Mouse (Mus musculus) liver, embryonic 15.5 days (tissue): ENCODE measurements around the gene Txlnb. TPM values are rescaled to one million over a fixed set of nuclear protein-coding genes. Genes with fewer than 3 reads are reported as not detected.
"Not testable (repeated sequence)": the region's sequence is repeated elsewhere in the genome, so short reads cannot be mapped to it uniquely, and the experiment has no call there.

ENCODE experiments used
- ATAC-seq: fragments of 200-750 bp; cut with Nextera tagmentation; 2 replicates; pipeline ENCODE4 v1.8.0; 2017; ENCODE audit warnings: moderate number of reproducible peaks, mild to moderate bottlenecking, moderate library complexity; ENCODE audit not compliant: insufficient read depth
- H3K27ac ChIP-seq: fragments of 300-500 bp; sonication (generic); replicated peaks from 2 replicates; pipeline ENCODE4 v1.5.1; 2015; ENCODE audit warnings: mild to moderate bottlenecking, inconsistent platforms
- H3K27me3 ChIP-seq: fragments of 300-500 bp; sonication (generic); 2 replicates; pipeline ENCODE4 v1.6.1; 2015; ENCODE audit warnings: mild to moderate bottlenecking, inconsistent platforms
- H3K36me3 ChIP-seq: fragments of 300-500 bp; sonication (generic); replicated peaks from 2 replicates; pipeline ENCODE4 v1.6.1; 2015; ENCODE audit warnings: moderate library complexity, mild to moderate bottlenecking, inconsistent platforms
- H3K4me1 ChIP-seq: fragments of 300-500 bp; sonication (generic); replicated peaks from 2 replicates; pipeline ENCODE4 v1.6.1; 2015; ENCODE audit warnings: inconsistent platforms
- H3K4me2 ChIP-seq: fragments of 300-500 bp; sonication (generic); 2 replicates; pipeline ENCODE4 v1.6.1; 2015; ENCODE audit warnings: moderate library complexity, mild to moderate bottlenecking, inconsistent platforms
- H3K4me3 ChIP-seq: fragments of 300-500 bp; sonication (generic); replicated peaks from 2 replicates; pipeline ENCODE4 v1.5.1; 2015; ENCODE audit warnings: mild to moderate bottlenecking, inconsistent platforms
- H3K9ac ChIP-seq: fragments of 300-500 bp; sonication (generic); 2 replicates; pipeline ENCODE4 v1.6.1; 2015; ENCODE audit warnings: moderate library complexity, mild to moderate bottlenecking, inconsistent platforms
- H3K9me3 ChIP-seq: fragments of 300-500 bp; sonication (generic); replicated peaks from 2 replicates; pipeline ENCODE4 v1.6.1; 2016; ENCODE audit warnings: inconsistent platforms
- WGBS: fragments of 180-500 bp; shearing (Covaris S2); methylation state at CpG from one replicate; pipeline ENCODE4 v1.1.7; 2015; ENCODE audit warnings: mixed read lengths; ENCODE audit not compliant: insufficient replicate concordance; 5-methylcytosine and 5-hydroxymethylcytosine counted together
- polyA plus RNA-seq: library from polyadenylated mRNA; unstranded; fragments of >200 nt; fragmentation: Nextera tagmentation; extraction: Ambion mirVana; gene quantifications from 2 replicates; pipeline ENCODE4 v1.2.1, GENCODE M21; 2015

Txlnb gene
- polyA plus RNA-seq, result 0.22 and 0.23 TPM in 2 replicates

DNA sequence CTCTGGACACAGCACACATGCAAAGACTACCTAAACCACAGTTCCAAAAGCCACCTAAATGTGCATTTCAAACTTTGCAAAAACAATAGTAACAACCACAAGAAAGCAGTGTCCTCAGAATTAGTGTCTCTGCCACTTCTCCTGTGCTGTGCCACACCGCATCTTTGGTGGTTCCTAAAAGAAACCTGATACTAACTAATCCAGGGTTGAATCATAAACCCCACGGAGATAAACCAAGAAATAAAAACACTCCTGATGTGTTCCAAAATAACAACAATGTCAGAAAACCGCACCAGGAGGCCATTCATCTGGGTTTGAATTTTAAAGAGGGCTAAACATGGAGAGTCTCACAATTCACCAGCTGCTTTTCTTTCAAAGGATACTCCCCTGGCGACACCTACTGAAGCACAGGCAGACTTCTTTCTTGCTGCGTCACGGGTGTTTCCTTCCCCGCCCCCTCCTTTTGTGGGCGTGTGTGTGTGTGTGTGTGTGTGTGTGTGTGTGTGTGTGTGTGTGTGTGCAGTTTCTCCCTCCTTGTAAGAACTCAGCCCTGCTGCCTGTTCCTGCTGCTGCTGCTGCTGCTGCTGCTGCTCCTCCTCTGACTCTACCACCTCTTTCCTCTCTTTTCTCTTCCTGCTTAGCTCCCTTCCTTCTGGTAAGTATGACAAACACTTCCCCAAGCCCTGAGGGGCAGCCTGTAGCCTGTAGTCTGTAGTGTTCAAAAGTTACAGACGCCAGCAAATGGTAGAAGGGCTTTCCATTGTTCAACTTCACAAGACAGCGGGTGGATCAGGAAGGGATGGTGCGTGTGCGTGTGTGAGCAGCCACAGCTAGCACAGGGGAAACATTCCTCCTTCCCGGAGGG, at the start of gene Txlnb:
Txlnb (plus strand) TSS at position 460 of the 865 bp plus-strand sequence.
- Histone ChIP-seq H3K4me2 (peak within 1 kb of the TSS; percentile 41; the same call in 1 of the 2 replicates), H3K4me1 (no peaks in the 10 kb centered on the region), H3K27me3 (no peaks in the 10 kb centered on the region), H3K36me3 (no peaks in the 10 kb centered on the region), H3K4me3 (no peak within 1 kb of the TSS), H3K27ac (no peak within 1 kb of the TSS), H3K9ac (no peak within 1 kb of the TSS), H3K9me3 (no peaks in the 10 kb centered on the region)
- WGBS, result 13% methylated on average over 13 of the region's 13 CpGs
- peak; percentile 47; the same call in 1 of the 2 replicates for ATAC-seq

DNA sequence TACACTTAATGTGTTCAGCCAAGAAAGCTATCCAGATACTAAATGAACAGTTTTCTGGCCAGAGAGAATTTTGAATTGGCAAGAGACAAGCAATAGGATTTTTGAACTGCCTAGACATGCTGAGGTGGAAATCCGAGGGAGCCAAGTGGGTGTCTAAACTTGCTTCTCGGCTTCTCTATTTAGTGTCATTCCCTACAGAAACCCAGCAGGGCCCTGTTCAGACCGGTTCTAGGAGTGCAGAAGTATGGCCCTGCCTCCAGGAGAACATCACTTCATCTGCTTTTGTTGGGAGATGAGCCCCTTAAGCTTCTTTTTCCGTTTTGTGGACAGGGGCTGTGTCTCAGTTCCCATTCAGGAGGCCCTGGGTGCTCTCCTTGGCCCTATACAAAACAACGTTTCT, 43.5 kb upstream of the Txlnb start:
- Histone ChIP-seq H3K36me3 (no peaks in the 10 kb centered on the region), H3K4me3 (no peak overlapping the region), H3K9ac (no peak overlapping the region), H3K4me1 (no peaks in the 10 kb centered on the region), H3K27me3 (no peaks in the 10 kb centered on the region), H3K27ac (no peak overlapping the region), H3K4me2 (no peak overlapping the region), H3K9me3 (no peaks in the 10 kb centered on the region)
- WGBS, result 58% methylated on average over 5 of the region's 5 CpGs
- no peak for ATAC-seq

DNA sequence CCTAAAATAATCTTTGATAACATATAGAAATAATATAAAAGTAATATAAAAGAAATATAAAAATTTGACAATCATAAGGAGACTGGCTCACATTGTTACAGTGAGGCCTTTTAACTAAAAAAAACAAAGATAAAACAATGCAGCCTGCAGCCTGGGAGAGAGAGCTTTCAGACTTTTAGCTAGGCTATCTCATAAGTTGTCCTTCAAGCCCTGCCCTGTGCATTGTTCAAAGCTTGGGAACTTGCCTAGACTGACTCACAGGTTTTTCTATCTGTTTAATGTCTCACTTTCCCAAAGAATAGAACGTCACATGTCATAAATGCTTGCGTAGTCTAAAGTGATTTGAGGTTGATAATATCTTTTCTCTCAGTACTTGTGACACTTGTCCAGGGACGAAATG, 36.3 kb upstream of the Txlnb start:
- WGBS, result 66% methylated on average over 3 of the region's 3 CpGs
- H3K27me3 ChIP-seq, result no peaks in the 10 kb centered on the region
- ATAC-seq, result no peak
- H3K27ac ChIP-seq, result no peak overlapping the region
- no peaks in the 10 kb centered on the region for H3K9me3 ChIP-seq
- 0 out of 2 replicates have a peak, but pooled peaks cover 3% of the 10 kb centered on the region for H3K4me1 ChIP-seq
- no peak overlapping the region for H3K4me3 ChIP-seq
- H3K36me3 ChIP-seq, result no peaks in the 10 kb centered on the region
- no peak overlapping the region for H3K9ac ChIP-seq
- H3K4me2 ChIP-seq, result no peak overlapping the region

DNA sequence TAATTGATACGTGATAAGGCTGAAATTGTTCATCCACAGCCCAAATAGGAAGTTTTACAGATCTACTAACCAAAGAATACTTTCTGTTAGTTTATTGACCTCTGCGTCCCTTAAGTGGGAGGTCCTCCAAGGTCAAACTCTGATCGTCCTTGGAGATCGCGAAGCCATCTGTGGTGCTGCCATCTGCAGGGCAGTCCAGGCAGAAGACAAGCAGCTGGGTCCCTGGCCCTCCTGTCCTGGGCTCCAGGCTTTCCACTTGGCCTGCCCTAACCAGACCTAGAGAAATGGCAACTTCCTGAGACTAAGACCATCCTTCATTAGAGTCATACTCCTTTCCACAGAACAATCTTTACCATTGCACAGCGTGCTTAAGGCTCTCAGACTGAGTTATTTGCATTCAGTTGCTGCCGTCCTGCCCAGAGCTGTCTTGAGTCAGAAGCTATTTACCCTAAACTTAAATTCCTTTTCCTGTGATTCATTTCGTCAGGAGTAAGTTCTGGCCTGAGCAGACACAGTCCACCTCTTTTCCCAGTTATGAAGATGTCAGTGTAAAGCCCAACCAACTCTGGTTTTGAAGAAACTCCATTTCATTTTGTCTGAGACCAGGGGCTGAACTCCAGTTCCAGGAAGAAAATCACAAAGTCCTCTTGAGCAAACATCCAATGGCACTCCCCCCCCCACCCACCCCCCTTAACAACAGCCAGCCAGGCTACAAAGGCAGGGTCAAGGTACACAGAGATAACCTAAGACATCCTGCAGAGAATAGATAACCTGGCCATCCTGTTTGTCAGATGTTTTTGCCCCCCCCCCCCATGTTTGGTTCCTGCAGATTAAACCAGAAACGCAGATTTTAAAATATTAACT, 35.0 kb upstream of the Txlnb start:
- 50% methylated on average over 9 of the region's 9 CpGs for WGBS
- Histone ChIP-seq H3K27ac (no peak overlapping the region), H3K9ac (no peak overlapping the region), H3K9me3 (no peaks in the 10 kb centered on the region), H3K4me2 (no peak overlapping the region), H3K27me3 (no peaks in the 10 kb centered on the region), H3K36me3 (no peaks in the 10 kb centered on the region), H3K4me3 (no peak overlapping the region), H3K4me1 (0 out of 2 replicates have a peak, but pooled peaks cover 3% of the 10 kb centered on the region)
- no peak; the same call in 1 of the 2 replicates for ATAC-seq

DNA sequence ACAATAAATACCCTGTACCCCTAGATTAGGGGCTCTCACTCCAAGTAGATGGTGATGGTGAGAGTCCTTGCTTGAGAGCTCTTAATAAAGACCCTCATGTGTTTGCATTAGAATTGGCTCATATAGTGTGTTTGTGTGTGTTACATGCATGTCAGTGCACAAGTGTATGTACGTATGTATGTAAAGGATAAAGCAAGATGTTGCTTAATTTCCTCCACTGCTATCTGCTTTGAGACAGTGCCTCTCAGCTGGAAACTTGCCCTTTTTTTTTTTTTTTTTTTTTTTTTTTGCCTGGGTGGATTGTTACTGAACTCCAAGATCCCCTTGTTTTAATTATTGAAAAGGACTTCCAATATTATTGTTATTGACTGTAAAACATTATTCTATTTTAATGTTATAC, 34.4 kb upstream of the Txlnb start:
- Histone ChIP-seq H3K4me1 (0 out of 2 replicates have a peak, but pooled peaks cover 3% of the 10 kb centered on the region), H3K9ac (no peak overlapping the region), H3K4me2 (no peak overlapping the region), H3K4me3 (no peak overlapping the region), H3K27me3 (no peaks in the 10 kb centered on the region), H3K9me3 (no peaks in the 10 kb centered on the region), H3K27ac (no peak overlapping the region), H3K36me3 (no peaks in the 10 kb centered on the region)
- WGBS, result 35% methylated on average over 1 of the region's 1 CpGs
- ATAC-seq, result no peak

DNA sequence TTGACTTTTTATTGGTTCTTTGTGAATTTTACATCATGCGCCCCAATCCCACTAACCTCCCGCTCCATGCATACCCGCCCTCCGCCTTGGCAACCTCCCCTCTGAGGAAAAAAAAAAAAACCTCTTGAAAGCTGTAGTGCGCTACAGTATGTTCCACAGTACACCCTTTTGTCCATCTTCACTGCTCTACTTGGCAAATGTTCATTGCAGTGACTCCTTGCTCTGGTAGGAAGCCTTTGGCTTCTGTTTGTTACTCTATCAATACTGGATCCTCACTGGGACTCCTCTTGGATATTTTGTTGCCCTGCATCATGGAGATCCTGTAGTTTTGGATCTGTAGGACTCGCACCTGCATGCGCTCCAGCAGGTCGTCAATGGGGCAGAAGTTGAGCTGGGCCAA, 33.1 kb upstream of the Txlnb start:
- H3K9me3 ChIP-seq, result no peaks in the 10 kb centered on the region
- H3K27me3 ChIP-seq, result no peaks in the 10 kb centered on the region
- no peaks in the 10 kb centered on the region for H3K36me3 ChIP-seq
- 83% methylated on average over 8 of the region's 8 CpGs for WGBS
- no peak overlapping the region for H3K4me2 ChIP-seq
- 0 out of 2 replicates have a peak, but pooled peaks cover 3% of the 10 kb centered on the region for H3K4me1 ChIP-seq
- no peak overlapping the region for H3K9ac ChIP-seq
- no peak overlapping the region for H3K27ac ChIP-seq
- no peak for ATAC-seq
- no peak overlapping the region for H3K4me3 ChIP-seq

DNA sequence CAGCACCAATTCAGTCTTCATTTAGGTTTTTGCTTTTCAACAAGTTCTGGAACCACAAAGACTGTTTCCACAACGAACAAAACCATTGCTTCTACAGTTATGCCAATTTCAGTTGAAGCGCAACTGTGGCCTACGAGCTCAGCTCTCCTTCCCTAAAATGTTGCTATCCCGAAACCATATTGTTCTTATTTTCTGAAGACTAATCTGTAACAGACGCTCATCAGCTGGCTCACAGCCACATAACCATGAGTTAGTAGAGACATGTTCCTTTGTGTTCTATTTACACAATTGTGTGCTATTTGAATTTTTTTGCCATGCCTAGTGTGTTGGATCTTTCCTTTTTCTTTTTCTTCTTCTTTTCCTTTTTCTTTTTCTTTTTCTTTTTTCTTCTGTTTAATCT, 26.2 kb upstream of the Txlnb start:
- H3K27ac ChIP-seq, result no peak overlapping the region
- 72% methylated on average over 5 of the region's 5 CpGs for WGBS
- H3K9ac ChIP-seq, result no peak overlapping the region
- no peaks in the 10 kb centered on the region for H3K36me3 ChIP-seq
- H3K4me2 ChIP-seq, result no peak overlapping the region
- ATAC-seq, result no peak
- H3K4me1 ChIP-seq, result no peaks in the 10 kb centered on the region
- H3K4me3 ChIP-seq, result no peak overlapping the region
- H3K9me3 ChIP-seq, result no peaks in the 10 kb centered on the region
- H3K27me3 ChIP-seq, result no peaks in the 10 kb centered on the region

DNA sequence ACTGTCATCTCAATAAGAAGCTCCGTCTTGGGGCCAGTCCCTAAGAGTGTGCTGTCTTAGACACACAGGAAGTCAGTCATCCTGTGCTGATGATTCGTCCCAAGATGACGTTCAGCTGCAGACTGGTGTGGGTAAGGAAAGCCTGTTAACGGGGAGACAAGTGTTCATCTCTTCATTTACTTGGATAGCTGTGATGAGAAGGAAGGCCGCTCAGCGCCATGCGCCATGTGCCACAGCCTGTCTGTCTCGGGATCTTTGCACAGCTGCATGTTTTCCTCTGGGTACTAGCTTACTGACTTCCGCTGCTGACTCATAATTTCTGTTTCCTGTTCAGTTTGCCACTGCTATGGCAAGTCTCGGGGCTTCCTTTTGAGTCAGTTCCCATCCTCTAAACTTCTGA, 23.7 kb upstream of the Txlnb start:
- Histone ChIP-seq H3K4me3 (no peak overlapping the region), H3K27me3 (no peaks in the 10 kb centered on the region), H3K27ac (no peak overlapping the region), H3K36me3 (no peaks in the 10 kb centered on the region), H3K4me2 (peak overlapping the region; percentile 27; the same call in 1 of the 2 replicates), H3K9me3 (no peaks in the 10 kb centered on the region), H3K4me1 (no peaks in the 10 kb centered on the region), H3K9ac (no peak overlapping the region)
- ATAC-seq, result no peak
- 20% methylated on average over 10 of the region's 10 CpGs for WGBS

DNA sequence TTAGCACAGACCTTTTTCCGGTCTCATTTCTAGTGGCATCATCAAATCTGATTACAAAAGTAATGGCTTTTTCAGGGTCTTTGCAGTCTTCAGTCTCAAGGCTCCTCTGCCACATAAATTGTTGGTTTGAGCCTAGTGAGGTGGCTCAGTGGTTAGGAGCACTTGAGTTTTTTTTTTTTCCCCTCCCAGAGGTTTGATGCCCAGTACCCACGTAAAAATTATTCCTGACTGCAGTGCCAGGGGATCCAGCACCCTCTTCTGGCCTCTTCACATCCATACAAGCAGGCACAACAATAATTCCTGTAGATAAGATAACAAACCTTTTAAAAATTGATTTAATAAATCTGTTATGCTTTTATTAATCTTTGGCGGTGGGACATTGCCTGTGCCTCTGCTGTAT, 21.7 kb upstream of the Txlnb start:
- H3K4me3 ChIP-seq, result no peak overlapping the region
- H3K4me1 ChIP-seq, result no peaks in the 10 kb centered on the region
- H3K36me3 ChIP-seq, result no peaks in the 10 kb centered on the region
- no peak overlapping the region for H3K27ac ChIP-seq
- no peak overlapping the region for H3K9ac ChIP-seq
- H3K27me3 ChIP-seq, result no peaks in the 10 kb centered on the region
- H3K4me2 ChIP-seq, result no peak overlapping the region
- H3K9me3 ChIP-seq, result no peaks in the 10 kb centered on the region
- WGBS, result 60% methylated on average over 3 of the region's 3 CpGs
- ATAC-seq, result no peak

DNA sequence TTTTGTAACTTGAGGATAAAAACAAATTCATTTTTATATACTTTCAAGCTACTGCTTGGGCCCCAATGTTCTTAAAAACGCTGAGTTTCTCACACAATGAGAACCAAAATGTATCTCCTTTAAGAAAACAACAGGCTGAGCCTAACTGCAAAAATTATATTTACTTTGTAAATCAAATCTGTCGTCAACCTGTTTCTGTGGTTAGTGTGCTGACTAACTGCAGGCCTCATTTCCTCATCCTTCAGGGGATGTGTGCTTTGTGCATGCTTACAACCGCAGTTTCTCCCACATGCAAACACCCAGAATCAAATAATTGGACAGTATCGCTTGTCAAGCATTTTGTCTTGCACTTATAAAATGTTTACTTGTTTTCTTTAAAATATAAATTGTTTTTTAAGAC, 20.9 kb upstream of the Txlnb start:
- Histone ChIP-seq H3K4me3 (no peak overlapping the region), H3K27ac (no peak overlapping the region), H3K4me2 (no peak overlapping the region), H3K9me3 (no peaks in the 10 kb centered on the region), H3K36me3 (no peaks in the 10 kb centered on the region), H3K9ac (no peak overlapping the region), H3K27me3 (no peaks in the 10 kb centered on the region), H3K4me1 (no peaks in the 10 kb centered on the region)
- WGBS, result 25% methylated on average over 4 of the region's 4 CpGs
- ATAC-seq, result no peak

DNA sequence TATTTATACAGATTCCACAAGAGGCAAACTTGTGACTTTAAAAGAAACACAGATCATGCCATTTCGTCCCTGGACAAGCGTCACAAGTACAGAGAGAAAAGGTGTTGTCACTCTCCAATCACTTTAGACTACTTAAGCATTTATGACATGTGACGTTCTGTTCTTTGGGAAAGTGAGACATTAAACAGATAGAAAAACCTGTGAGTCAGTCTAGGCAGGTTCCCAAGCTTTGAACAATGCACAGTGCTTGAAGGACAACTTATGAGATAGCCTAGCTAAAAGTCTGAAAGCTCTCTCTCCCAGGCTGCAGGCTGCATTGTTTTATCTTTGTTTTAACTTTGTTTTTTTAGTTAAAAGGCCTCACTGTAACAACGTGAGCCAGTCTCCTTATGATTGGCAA, 19.3 kb upstream of the Txlnb start:
- not testable (repeated sequence) for H3K27me3 ChIP-seq, H3K9ac ChIP-seq, H3K27ac ChIP-seq, ATAC-seq, H3K4me1 ChIP-seq, H3K4me2 ChIP-seq, H3K9me3 ChIP-seq, H3K36me3 ChIP-seq, H3K4me3 ChIP-seq
- 59% methylated on average over 4 of the region's 4 CpGs for WGBS
